Mouse (Mus musculus) lung, postnatal 0 days (tissue): Measurements from ENCODE around the gene Eif2a. TPM values are rescaled to one million over a fixed set of nuclear protein-coding genes. Genes with fewer than 3 reads are reported as not detected.

Experiments
- ATAC-seq: fragments of 200-750 bp; cut with Nextera tagmentation; 2 replicates; pipeline ENCODE4 v1.8.0; 2017; ENCODE audit warnings: moderate library complexity
- DNase-seq: peaks from one replicate; pipeline ENCODE4 v3.0.0-alpha.2; 2016; ENCODE audit warnings: low spot score
- H3K27ac ChIP-seq: fragments of 300-500 bp; sonication (generic); 2 replicates; pipeline ENCODE4 v1.5.1; 2014; ENCODE audit warnings: antibody characterized with exemption, mild to moderate bottlenecking, low read length, mixed read lengths
- H3K27me3 ChIP-seq: fragments of 300-500 bp; sonication (generic); replicated peaks from 2 replicates; pipeline ENCODE4 v1.6.1; 2014; ENCODE audit warnings: low read length, mixed read lengths; ENCODE audit not compliant: insufficient read depth
- H3K36me3 ChIP-seq: fragments of 300-500 bp; sonication (generic); 2 replicates; pipeline ENCODE4 v1.6.1; 2014; ENCODE audit warnings: low read length, mixed read lengths; ENCODE audit not compliant: insufficient read depth
- H3K4me1 ChIP-seq: fragments of 300-500 bp; sonication (generic); 2 replicates; pipeline ENCODE4 v1.6.1; 2014; ENCODE audit warnings: antibody characterized with exemption, low read depth, low read length, mixed read lengths; ENCODE audit not compliant: insufficient read depth
- H3K4me2 ChIP-seq: fragments of 300-500 bp; sonication (generic); replicated peaks from 2 replicates; pipeline ENCODE4 v1.6.1; 2014; ENCODE audit warnings: low read depth, mild to moderate bottlenecking, low read length, moderate library complexity, mixed read lengths
- H3K4me3 ChIP-seq: fragments of 300-500 bp; sonication (generic); 2 replicates; pipeline ENCODE4 v1.5.1; 2014; ENCODE audit warnings: low read depth, low read length
- H3K9ac ChIP-seq: fragments of 300-500 bp; sonication (generic); replicated peaks from 2 replicates; pipeline ENCODE4 v1.6.1; 2014; ENCODE audit warnings: low read depth, mild to moderate bottlenecking
- H3K9me3 ChIP-seq: fragments of 300-500 bp; sonication (generic); 2 replicates; pipeline ENCODE4 v1.6.1; 2016; ENCODE audit warnings: low read length, mixed read lengths
- CTCF ChIP-seq: IDR thresholded peaks from 2 replicates; pipeline ENCODE4 v1.5.1; 2016; ENCODE audit warnings: antibody characterized with exemption, mild to moderate bottlenecking
- EP300 ChIP-seq: IDR thresholded peaks from 2 replicates; pipeline ENCODE4 v1.6.1; 2016; ENCODE audit warnings: antibody characterized with exemption, mild to moderate bottlenecking, control low read depth
- WGBS: fragments of 180-500 bp; shearing (Covaris S2); extraction: QIAGEN DNeasy Blood & Tissue Kit; methylation state at CpG from one replicate; pipeline ENCODE4 v1.1.7; 2014; 5-methylcytosine and 5-hydroxymethylcytosine counted together
- polyA plus RNA-seq: library from polyadenylated mRNA; unstranded; fragments of >200 nt; fragmentation: Nextera tagmentation; extraction: Ambion mirVana; gene quantifications from 2 replicates; pipeline ENCODE4 v1.2.1, GENCODE M21; 2015

Eif2a gene
- polyA plus RNA-seq, 1 experiment from 2014 or later, result 25.7 TPM

GRCm38 (mm10) chr3:58512740-58513139 is 12.9 kb upstream of the Eif2a start:
- no peak overlapping the region for H3K9ac ChIP-seq
- H3K4me3 ChIP-seq, result no peak overlapping the region
- peak; percentile 62 for TF ChIP-seq EP300
- no peak for TF ChIP-seq CTCF
- no peaks in the 10 kb centered on the region for H3K27me3 ChIP-seq
- no peaks in the 10 kb centered on the region for H3K36me3 ChIP-seq
- no peaks in the 10 kb centered on the region for H3K9me3 ChIP-seq
- H3K27ac ChIP-seq, result no peak overlapping the region
- H3K4me1 ChIP-seq, result no peaks in the 10 kb centered on the region
- ATAC-seq, result peak; percentile 77
- WGBS, result 43% methylated on average over 3 of the region's 3 CpGs
- H3K4me2 ChIP-seq, result no peak overlapping the region
- DNase-seq, result peak; percentile 61

- ATAC-seq (no peak), DNase-seq (no peak)
- no peak overlapping the region for H3K9ac ChIP-seq
- WGBS, result 69% methylated on average over 4 of the region's 4 CpGs
- H3K4me3 ChIP-seq, result no peak overlapping the region
- no peaks in the 10 kb centered on the region for H3K27me3 ChIP-seq
- no peaks in the 10 kb centered on the region for H3K4me1 ChIP-seq
- H3K27ac ChIP-seq, result no peak overlapping the region
- H3K4me2 ChIP-seq, result no peak overlapping the region
- no peaks in the 10 kb centered on the region for H3K36me3 ChIP-seq
- TF ChIP-seq CTCF (no peak), EP300 (no peak)
- H3K9me3 ChIP-seq, result no peaks in the 10 kb centered on the region
Measured at GRCm38 (mm10) chr3:58513483-58513882, 12.1 kb upstream of the Eif2a start.

GRCm38 (mm10) chr3:58515947-58516601 is 9.5 kb upstream of the Eif2a start:
- ATAC-seq (no peak), DNase-seq (no peak)
- TF ChIP-seq CTCF (no peak), EP300 (no peak)
- Histone ChIP-seq H3K36me3 (no peaks in the 10 kb centered on the region), H3K9me3 (no peaks in the 10 kb centered on the region), H3K27me3 (no peaks in the 10 kb centered on the region), H3K27ac (no peak overlapping the region), H3K4me1 (no peaks in the 10 kb centered on the region), H3K9ac (no peak overlapping the region), H3K4me2 (no peak overlapping the region), H3K4me3 (no peak overlapping the region)
- WGBS, result 46% methylated on average over 1 of the region's 1 CpGs

- Histone ChIP-seq H3K4me1 (no peaks in the 10 kb centered on the region), H3K27ac (no peak overlapping the region), H3K9me3 (no peaks in the 10 kb centered on the region), H3K27me3 (no peaks in the 10 kb centered on the region), H3K36me3 (no peaks in the 10 kb centered on the region), H3K4me2 (no peak overlapping the region), H3K9ac (no peak overlapping the region), H3K4me3 (no peak overlapping the region)
- ATAC-seq (peak; percentile 34; the same call in 1 of the 2 replicates), DNase-seq (peak; percentile 46)
- WGBS, result 24% methylated on average over 7 of the region's 7 CpGs
- no peak for TF ChIP-seq EP300
- no peak for TF ChIP-seq CTCF
Measured at GRCm38 (mm10) chr3:58516602-58516976, 9.0 kb upstream of the Eif2a start.

- Histone ChIP-seq H3K4me2 (no peak overlapping the region), H3K27ac (no peak overlapping the region), H3K27me3 (no peaks in the 10 kb centered on the region), H3K4me1 (no peaks in the 10 kb centered on the region), H3K36me3 (no peaks in the 10 kb centered on the region), H3K9ac (no peak overlapping the region), H3K4me3 (no peak overlapping the region), H3K9me3 (no peaks in the 10 kb centered on the region)
- WGBS, result 48% methylated on average over 5 of the region's 5 CpGs
- TF ChIP-seq EP300, result no peak
- DNase-seq (no peak), ATAC-seq (no peak)
Measured at GRCm38 (mm10) chr3:58517258-58517657, 8.4 kb upstream of the Eif2a start.

GRCm38 (mm10) chr3:58517800-58518199 is 7.8 kb upstream of the Eif2a start:
- WGBS, result 79% methylated on average over 5 of the region's 5 CpGs

GRCm38 (mm10) chr3:58518962-58519361 is 6.7 kb upstream of the Eif2a start:
- DNase-seq, result no peak
- H3K9me3 ChIP-seq, result no peaks in the 10 kb centered on the region
- H3K36me3 ChIP-seq, result no peaks in the 10 kb centered on the region
- TF ChIP-seq CTCF (no peak), EP300 (no peak)
- no peak overlapping the region for H3K4me3 ChIP-seq
- WGBS, result 74% methylated on average over 2 of the region's 2 CpGs
- H3K27me3 ChIP-seq, result no peaks in the 10 kb centered on the region
- H3K4me2 ChIP-seq, result no peak overlapping the region
- ATAC-seq, result no peak
- no peak overlapping the region for H3K9ac ChIP-seq
- H3K27ac ChIP-seq, result no peak overlapping the region
- no peaks in the 10 kb centered on the region for H3K4me1 ChIP-seq

More at GRCm38 (mm10) chr3:58517800-58518199, 7.8 kb upstream of the Eif2a start:
- H3K27ac ChIP-seq, result no peak overlapping the region
- peak; percentile 11 for DNase-seq
- no peaks in the 10 kb centered on the region for H3K27me3 ChIP-seq
- no peaks in the 10 kb centered on the region for H3K9me3 ChIP-seq
- no peak overlapping the region for H3K4me2 ChIP-seq
- no peak overlapping the region for H3K9ac ChIP-seq
- no peak for ATAC-seq
- TF ChIP-seq EP300, result no peak
- TF ChIP-seq CTCF, result no peak
- H3K36me3 ChIP-seq, result no peaks in the 10 kb centered on the region
- no peaks in the 10 kb centered on the region for H3K4me1 ChIP-seq
- H3K4me3 ChIP-seq, result no peak overlapping the region
